Mouse (Mus musculus) C2C12 (cell line): ENCODE results near the gene Plk5.

Experiments
- CTCF ChIP-seq: IDR thresholded peaks from one replicate; pipeline ENCODE4 v1.5.1; 2011; ENCODE audit not compliant: control insufficient read depth, insufficient read depth, insufficient read length
- MYOG ChIP-seq: IDR thresholded peaks from one replicate; pipeline ENCODE4 v1.6.1; 2011; ENCODE audit not compliant: control insufficient read depth, insufficient read length; ENCODE audit errors: extremely low read depth

- TF ChIP-seq CTCF (no peak), MYOG (no peak)
These were observed 31.3 kb downstream of the Plk5 start, which contains the start of gene Mex3d for GRCm38 (mm10) chr10:80387522-80387959.
